Mouse (Mus musculus) hindbrain, embryonic 11.5 days (tissue): ENCODE measurements around the gene Gjb1. TPM values are rescaled to one million over a fixed set of nuclear protein-coding genes. Genes with fewer than 3 reads are reported as not detected.
"Not testable (repeated sequence)": the region's sequence is repeated elsewhere in the genome, so short reads cannot be mapped to it uniquely, and the experiment has no call there.

Source experiments
- ATAC-seq: fragments of 200-750 bp; cut with Nextera tagmentation; 2 replicates; pipeline ENCODE4 v1.8.0; 2017; ENCODE audit warnings: mild to moderate bottlenecking, moderate TSS enrichment, moderate library complexity; ENCODE audit not compliant: low FRiP score
- DNase-seq: peaks from one replicate; pipeline ENCODE4 v3.0.0-alpha.2; 2015; ENCODE audit warnings: low spot score
- H3K27ac ChIP-seq: fragments of 300-500 bp; sonication (generic); 2 replicates; pipeline ENCODE4 v1.5.1; 2014; ENCODE audit warnings: mild to moderate bottlenecking, low read depth, low read length
- H3K27me3 ChIP-seq: fragments of 300-500 bp; sonication (generic); 2 replicates; pipeline ENCODE4 v1.6.1; 2014; ENCODE audit warnings: mild to moderate bottlenecking, low read length, moderate library complexity, mixed read lengths; ENCODE audit not compliant: control insufficient read depth, insufficient read depth
- H3K36me3 ChIP-seq: fragments of 300-500 bp; sonication (generic); 2 replicates; pipeline ENCODE4 v1.6.1; 2014; ENCODE audit warnings: mild to moderate bottlenecking, low read length, moderate library complexity, mixed read lengths; ENCODE audit not compliant: control insufficient read depth, insufficient read depth
- H3K4me1 ChIP-seq: fragments of 300-500 bp; sonication (generic); replicated peaks from 2 replicates; pipeline ENCODE4 v1.6.1; 2014; ENCODE audit warnings: low read length, mixed read lengths; ENCODE audit not compliant: control insufficient read depth, insufficient read depth
- H3K4me2 ChIP-seq: fragments of 300-500 bp; sonication (generic); replicated peaks from 2 replicates; pipeline ENCODE4 v1.6.1; 2014; ENCODE audit warnings: mild to moderate bottlenecking, low read depth, low read length
- H3K4me3 ChIP-seq: fragments of 300-500 bp; sonication (generic); 2 replicates; pipeline ENCODE4 v1.5.1; 2014; ENCODE audit warnings: low read depth, low read length
- H3K9ac ChIP-seq: fragments of 300-500 bp; sonication (generic); 2 replicates; pipeline ENCODE4 v1.6.1; 2014; ENCODE audit warnings: low read depth, low read length
- H3K9me3 ChIP-seq: fragments of 300-500 bp; sonication (generic); 2 replicates; pipeline ENCODE4 v1.6.1; 2016; ENCODE audit warnings: low read length; ENCODE audit not compliant: control insufficient read depth
- WGBS: fragments of 180-500 bp; shearing (Covaris S2); extraction: QIAGEN DNeasy Blood & Tissue Kit; methylation state at CpG from one replicate; pipeline ENCODE4 v1.1.7; 2014; 5-methylcytosine and 5-hydroxymethylcytosine counted together
- polyA plus RNA-seq: library from polyadenylated mRNA; unstranded; fragments of >200 nt; fragmentation: Nextera tagmentation; extraction: Ambion mirVana; gene quantifications from 2 replicates; pipeline ENCODE4 v1.2.1, GENCODE M21; 2014

Gjb1 gene
- polyA plus RNA-seq, 1 experiment from 2014 or later: 0.62 TPM

GRCm38 (mm10) chrX:101346475-101346874, 29.7 kb upstream of the Gjb1 start:
- ATAC-seq (no peak), DNase-seq (no peak)
- Histone ChIP-seq H3K9ac (no peak overlapping the region), H3K9me3 (no peaks in the 10 kb centered on the region), H3K27me3 (no peaks in the 10 kb centered on the region), H3K4me1 (no peaks in the 10 kb centered on the region), H3K4me2 (no peak overlapping the region), H3K4me3 (no peak overlapping the region), H3K27ac (no peak overlapping the region), H3K36me3 (no peaks in the 10 kb centered on the region)
- 66% methylated on average over 4 of the region's 4 CpGs for WGBS

GRCm38 (mm10) chrX:101351188-101351587, 25.0 kb upstream of the Gjb1 start:
- H3K9me3 ChIP-seq: no peaks in the 10 kb centered on the region
- H3K4me1 ChIP-seq: no peaks in the 10 kb centered on the region
- no peak overlapping the region for H3K4me2 ChIP-seq
- DNase-seq: no peak
- 82% methylated on average over 4 of the region's 4 CpGs for WGBS
- H3K27me3 ChIP-seq: no peaks in the 10 kb centered on the region
- no peak for ATAC-seq
- no peaks in the 10 kb centered on the region for H3K36me3 ChIP-seq
- no peak overlapping the region for H3K27ac ChIP-seq
- no peak overlapping the region for H3K9ac ChIP-seq
- no peak overlapping the region for H3K4me3 ChIP-seq

GRCm38 (mm10) chrX:101358902-101359301, 17.3 kb upstream of the Gjb1 start:
- H3K4me1 ChIP-seq, ATAC-seq, H3K36me3 ChIP-seq, H3K4me3 ChIP-seq, H3K27me3 ChIP-seq, H3K9me3 ChIP-seq, DNase-seq, H3K27ac ChIP-seq, H3K9ac ChIP-seq, H3K4me2 ChIP-seq: not testable (repeated sequence)
- 61% methylated on average over 3 of the region's 4 CpGs for WGBS

GRCm38 (mm10) chrX:101369001-101369400, 7.2 kb upstream of the Gjb1 start:
- Histone ChIP-seq H3K9ac (no peak overlapping the region), H3K9me3 (no peaks in the 10 kb centered on the region), H3K4me2 (no peak overlapping the region), H3K4me1 (no peaks in the 10 kb centered on the region), H3K27me3 (no peaks in the 10 kb centered on the region), H3K27ac (no peak overlapping the region), H3K4me3 (no peak overlapping the region), H3K36me3 (no peaks in the 10 kb centered on the region)
- no peak for ATAC-seq
- no peak for DNase-seq
- 75% methylated on average over 7 of the region's 7 CpGs for WGBS

GRCm38 (mm10) chrX:101370573-101370972, 5.6 kb upstream of the Gjb1 start:
- H3K36me3 ChIP-seq: no peaks in the 10 kb centered on the region
- no peak overlapping the region for H3K27ac ChIP-seq
- H3K9me3 ChIP-seq: no peaks in the 10 kb centered on the region
- DNase-seq (no peak), ATAC-seq (no peak)
- no peak overlapping the region for H3K4me3 ChIP-seq
- no peaks in the 10 kb centered on the region for H3K4me1 ChIP-seq
- H3K4me2 ChIP-seq: no peak overlapping the region
- WGBS: 73% methylated on average over 3 of the region's 3 CpGs
- no peak overlapping the region for H3K9ac ChIP-seq
- no peaks in the 10 kb centered on the region for H3K27me3 ChIP-seq

- no peak for DNase-seq
- ATAC-seq: no peak
- Histone ChIP-seq H3K9me3 (no peaks in the 10 kb centered on the region), H3K4me1 (no peaks in the 10 kb centered on the region), H3K36me3 (no peaks in the 10 kb centered on the region), H3K27me3 (no peaks in the 10 kb centered on the region), H3K4me2 (no peak overlapping the region), H3K9ac (no peak overlapping the region), H3K4me3 (no peak overlapping the region), H3K27ac (no peak overlapping the region)
- WGBS: 55% methylated on average over 5 of the region's 5 CpGs
Observed at GRCm38 (mm10) chrX:101372946-101373345, 3.2 kb upstream of the Gjb1 start.

- DNase-seq (no peak), ATAC-seq (no peak)
- Histone ChIP-seq H3K27me3 (0 out of 2 replicates have a peak, but pooled peaks cover 3% of the 10 kb centered on the region), H3K9ac (no peak overlapping the region), H3K4me1 (no peaks in the 10 kb centered on the region), H3K27ac (no peak overlapping the region), H3K36me3 (no peaks in the 10 kb centered on the region), H3K4me2 (no peak overlapping the region), H3K9me3 (no peaks in the 10 kb centered on the region), H3K4me3 (no peak overlapping the region)
- WGBS: 64% methylated on average over 4 of the region's 4 CpGs
Observed at GRCm38 (mm10) chrX:101377076-101377475, 898 bp downstream of the Gjb1 start.

- Histone ChIP-seq H3K36me3 (no peaks in the 10 kb centered on the region), H3K9me3 (no peaks in the 10 kb centered on the region), H3K27ac (no peak overlapping the region), H3K4me3 (no peak overlapping the region), H3K9ac (no peak overlapping the region), H3K4me1 (no peaks in the 10 kb centered on the region), H3K4me2 (no peak overlapping the region), H3K27me3 (peaks cover 23% of the 10 kb centered on the region)
- WGBS: 76% methylated on average over 1 of the region's 1 CpGs
- no peak for DNase-seq
- ATAC-seq: no peak
Observed at GRCm38 (mm10) chrX:101379744-101380143, 3.6 kb downstream of the Gjb1 start.

GRCm38 (mm10) chrX:101383455-101383854, 7.3 kb downstream of the Gjb1 start:
- no peak overlapping the region for H3K4me2 ChIP-seq
- ATAC-seq: no peak
- no peaks in the 10 kb centered on the region for H3K36me3 ChIP-seq
- peaks cover 37% of the 10 kb centered on the region for H3K27me3 ChIP-seq
- WGBS: 25% methylated on average over 18 of the region's 18 CpGs
- H3K27ac ChIP-seq: no peak overlapping the region
- DNase-seq: no peak
- no peaks in the 10 kb centered on the region for H3K9me3 ChIP-seq
- H3K4me3 ChIP-seq: no peak overlapping the region
- no peaks in the 10 kb centered on the region for H3K4me1 ChIP-seq
- H3K9ac ChIP-seq: no peak overlapping the region
